Mouse (Mus musculus) olfactory bulb, adult 2 months (tissue): ENCODE measurements at regions not wholly inside any gene's neighbourhood (a gene's known extent, or its start where the extent isn't known, plus 50 kb on each side); places are given as distances from the start of the nearest gene placed in this dataset.

Experiments used
- CTCF ChIP-seq: fragments of 200-500 bp; IDR thresholded peaks from 2 replicates; pipeline ENCODE4 v1.5.1; 2012; ENCODE audit warnings: low read depth, mild to moderate bottlenecking, low read length, moderate library complexity; ENCODE audit not compliant: insufficient read depth
- POLR2A ChIP-seq: fragments of 200-500 bp; IDR thresholded peaks from 2 replicates; pipeline ENCODE4 v1.6.1; 2012; ENCODE audit warnings: mild to moderate bottlenecking, low read depth, low read length, moderate library complexity; ENCODE audit not compliant: insufficient read depth

GRCm38 (mm10) chr12:9271484-9271883, 241.7 kb downstream of the Ttc32 start:
- no peak for TF ChIP-seq POLR2A
- TF ChIP-seq CTCF = no peak
